Mouse (Mus musculus) gastrocnemius, postnatal 25 days (tissue): ENCODE measurements at regions not wholly inside any gene's neighbourhood (a gene's known extent, or its start where the extent isn't known, plus 50 kb on each side); places are given as distances from the start of the nearest gene placed in this dataset.
"Not testable (repeated sequence)": the region's sequence is repeated elsewhere in the genome, so short reads cannot be mapped to it uniquely, and the experiment has no call there.

Source experiments
- DNase-seq: peaks from one replicate; pipeline ENCODE4 v3.0.0; 2022

GRCm38 (mm10) chr1:184222326-184222725, 188.2 kb upstream of the 1700056E22Rik start:
- no peak for DNase-seq

GRCm38 (mm10) chr1:184221792-184222191, 187.7 kb upstream of the 1700056E22Rik start:
- DNase-seq = no peak

GRCm38 (mm10) chr1:184197272-184197671, 163.2 kb upstream of the 1700056E22Rik start:
- no peak for DNase-seq

- DNase-seq = no peak
Observed at GRCm38 (mm10) chr1:184191325-184191724, 157.2 kb upstream of the 1700056E22Rik start.

GRCm38 (mm10) chr1:184187582-184187981, 153.5 kb upstream of the 1700056E22Rik start:
- DNase-seq = no peak

- no peak for DNase-seq
Observed at GRCm38 (mm10) chr1:184182163-184182562, 148.1 kb upstream of the 1700056E22Rik start.

GRCm38 (mm10) chr1:184174416-184174815, 140.3 kb upstream of the 1700056E22Rik start:
- DNase-seq = not testable (repeated sequence)

- DNase-seq = no peak
Observed at GRCm38 (mm10) chr1:184173739-184174138, 139.6 kb upstream of the 1700056E22Rik start.

GRCm38 (mm10) chr1:184172986-184173385, 138.9 kb upstream of the 1700056E22Rik start:
- DNase-seq = peak; percentile 20

- no peak for DNase-seq
Observed at GRCm38 (mm10) chr1:184171601-184172000, 137.5 kb upstream of the 1700056E22Rik start.

GRCm38 (mm10) chr1:184170926-184171325, 136.8 kb upstream of the 1700056E22Rik start:
- peak; percentile 60 for DNase-seq

GRCm38 (mm10) chr1:184169967-184170366, 135.9 kb upstream of the 1700056E22Rik start:
- DNase-seq = no peak

GRCm38 (mm10) chr1:184169034-184169783, 135.1 kb upstream of the 1700056E22Rik start:
- DNase-seq = no peak

GRCm38 (mm10) chr1:184166951-184167350, 132.8 kb upstream of the 1700056E22Rik start:
- DNase-seq = no peak

GRCm38 (mm10) chr1:184162526-184162925, 128.4 kb upstream of the 1700056E22Rik start:
- DNase-seq = not testable (repeated sequence)

- DNase-seq = no peak
Observed at GRCm38 (mm10) chr1:184147713-184148112, 113.6 kb upstream of the 1700056E22Rik start.

- no peak for DNase-seq
Observed at GRCm38 (mm10) chr1:184142974-184143373, 108.9 kb upstream of the 1700056E22Rik start.

- DNase-seq = no peak
Observed at GRCm38 (mm10) chr1:184140486-184140885, 106.4 kb upstream of the 1700056E22Rik start.

- no peak for DNase-seq
Observed at GRCm38 (mm10) chr1:184140082-184140481, 106.0 kb upstream of the 1700056E22Rik start.

GRCm38 (mm10) chr1:184138661-184139060, 104.6 kb upstream of the 1700056E22Rik start:
- no peak for DNase-seq

- DNase-seq = no peak
Observed at GRCm38 (mm10) chr1:184130897-184131296, 96.8 kb upstream of the 1700056E22Rik start.

- no peak for DNase-seq
Observed at GRCm38 (mm10) chr1:184127321-184127720, 93.2 kb upstream of the 1700056E22Rik start.

- DNase-seq = no peak
Observed at GRCm38 (mm10) chr1:184126909-184127308, 92.8 kb upstream of the 1700056E22Rik start.
